Mouse (Mus musculus) right cerebral cortex, postnatal 36 days (tissue): ENCODE results near the gene Gm28035.

Experiments used
- DNase-seq, 2 experiments: peaks; one replicate each; pipeline ENCODE4 v3.0.0; 2022; ENCODE audit warnings: low spot score in 2 of 2, mixed read lengths in 1 of 2

Gm28035 gene

GRCm38 (mm10) chr2:30238906-30239465, 1.4 kb upstream of the Gm28035 start:
- DNase-seq: no peak

- no peak for DNase-seq
Measured at GRCm38 (mm10) chr2:30239777-30240176, 590 bp upstream of the Gm28035 start.

GRCm38 (mm10) chr2:30242509-30242908, 2.1 kb downstream of the Gm28035 start:
- no peak for DNase-seq

- no peak for DNase-seq
Measured at GRCm38 (mm10) chr2:30243391-30243790, 3.0 kb downstream of the Gm28035 start.

- no peak for DNase-seq
Measured at GRCm38 (mm10) chr2:30244595-30245178, 4.3 kb downstream of the Gm28035 start.

- no peak for DNase-seq
Measured at GRCm38 (mm10) chr2:30247036-30247435, 6.7 kb downstream of the Gm28035 start.

GRCm38 (mm10) chr2:30247681-30248080, 7.3 kb downstream of the Gm28035 start:
- no peak for DNase-seq

GRCm38 (mm10) chr2:30249182-30249581, 8.8 kb downstream of the Gm28035 start:
- DNase-seq: no peak

GRCm38 (mm10) chr2:30250166-30251128, 10.1 kb downstream of the Gm28035 start:
- no peak for DNase-seq

GRCm38 (mm10) chr2:30251417-30252104, 11.2 kb downstream of the Gm28035 start:
- no peak for DNase-seq

GRCm38 (mm10) chr2:30252521-30252920, 12.2 kb downstream of the Gm28035 start:
- no peak for DNase-seq

GRCm38 (mm10) chr2:30253809-30254208, 13.4 kb downstream of the Gm28035 start:
- no peak for DNase-seq

GRCm38 (mm10) chr2:30255631-30256395, 15.4 kb downstream of the Gm28035 start:
- DNase-seq: no peak

- DNase-seq: no peak
Measured at GRCm38 (mm10) chr2:30256616-30257350, 16.4 kb downstream of the Gm28035 start.

- no peak for DNase-seq
Measured at GRCm38 (mm10) chr2:30257699-30258460, 17.5 kb downstream of the Gm28035 start.

GRCm38 (mm10) chr2:30258600-30258999, 18.2 kb downstream of the Gm28035 start:
- no peak for DNase-seq

- DNase-seq: no peak
Measured at GRCm38 (mm10) chr2:30259131-30260064, 19.0 kb downstream of the Gm28035 start.

- DNase-seq: no peak
Measured at GRCm38 (mm10) chr2:30261064-30261736, 20.8 kb downstream of the Gm28035 start.
